Mouse (Mus musculus): Measurements from ENCODE around the gene Marcksl1.

DNA sequence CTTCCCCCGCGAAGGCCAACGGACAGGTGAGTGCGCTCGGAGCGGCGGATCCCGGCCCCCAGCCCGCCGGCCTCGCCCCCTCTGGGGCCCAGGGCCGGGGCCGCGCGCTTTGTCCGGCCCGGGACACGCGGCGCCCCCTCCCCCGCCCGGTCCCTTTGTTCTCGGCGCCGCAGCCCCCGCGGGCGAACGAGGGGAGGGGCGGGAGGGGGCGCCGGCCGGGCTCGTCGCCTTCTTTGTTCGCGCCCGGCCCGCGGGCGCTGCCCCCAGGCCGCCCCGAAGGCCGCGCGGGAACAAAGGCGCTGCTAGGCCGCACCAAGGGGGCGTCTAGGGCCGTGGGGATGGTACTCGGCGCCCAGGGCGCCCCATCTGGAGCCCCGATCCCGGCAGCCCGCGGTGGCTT, 510 bp downstream of the Marcksl1 start:
- TF ChIP-seq GATA1 (IDR thresholded peaks at IDR 0.05; ENCODE audit: borderline replicate concordance, low read length) = no peak
- TF ChIP-seq FLI1 (IDR thresholded peaks at IDR 0.05; ENCODE audit: low read length) = no peak

All from megakaryocyte, embryonic 14.5 days (primary cell).